ENCODE assay signal across 17 mouse cellular contexts in the genomic region with DNA sequence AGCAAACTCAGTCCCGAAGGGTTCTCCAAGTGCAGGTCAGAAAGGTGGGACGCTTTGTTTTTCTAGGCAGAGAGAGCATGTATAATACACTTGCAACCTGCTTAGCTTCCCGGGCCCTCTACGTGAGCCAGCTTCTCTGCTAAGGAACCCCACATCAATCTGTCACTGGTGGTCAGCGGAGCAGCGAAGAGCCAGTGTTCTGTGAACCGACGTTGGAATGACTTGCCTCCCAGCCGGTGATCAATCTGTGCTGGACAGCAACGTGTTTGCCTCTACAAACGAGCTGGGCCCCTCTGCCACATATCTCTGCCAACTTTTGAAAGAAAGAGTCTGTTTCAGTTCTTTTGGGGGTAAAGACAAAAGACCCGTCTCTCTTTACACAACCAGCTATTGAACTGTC.
DNase-seq lines count a peak whose midpoint lies in the region; ATAC-seq and TF ChIP-seq lines count a peak whose summit lies in the region.
"Had no signal": no experiment of that assay in that cellular context is flagged by ENCODE, and none has a peak within 500 bp of the region (broad histone marks: within the 10 kb centered on the region; RNA-seq: fewer than 3 reads in every experiment).

No protein-coding gene starts in this region.

- H3K4me1 ChIP-seq in forebrain, embryonic 14.5 days (ENCODE audit: control insufficient read depth, insufficient read depth, low read length) = peaks cover 6% of the 10 kb centered on the region; the same call in 1 of the 2 replicates
- peaks cover 4% of the 10 kb centered on the region; the same call in 1 of the 2 replicates for H3K4me1 ChIP-seq in forebrain, embryonic 12.5 days
- peaks cover 9% of the 10 kb centered on the region; the same call in 1 of the 2 replicates for H3K4me1 ChIP-seq in lung, embryonic 14.5 days (ENCODE audit: insufficient read depth)
- no peaks in the 10 kb centered on the region for H3K4me1 ChIP-seq in lung, adult 2 months (ENCODE audit: control insufficient read depth, insufficient read depth, low read length)
- peaks cover 14% of the 10 kb centered on the region; the same call in 1 of the 2 replicates for H3K4me1 ChIP-seq in hindbrain, embryonic 12.5 days
- peaks cover 22% of the 10 kb centered on the region for H3K4me1 ChIP-seq in neural tube, embryonic 12.5 days

- 45% methylated on average over 12 of the region's 12 CpGs for WGBS in forebrain, embryonic 14.5 days
- WGBS in forebrain, embryonic 12.5 days = 48% methylated on average over 12 of the region's 12 CpGs
- WGBS in lung, embryonic 14.5 days = 16% methylated on average over 12 of the region's 12 CpGs
- 62% methylated on average over 12 of the region's 12 CpGs for WGBS in lung, adult 2 months
- 20% methylated on average over 12 of the region's 12 CpGs for WGBS in hindbrain, embryonic 12.5 days
- 4% methylated on average over 12 of the region's 12 CpGs for WGBS in neural tube, embryonic 12.5 days

- peak; percentile 27 for DNase-seq in forebrain, embryonic 14.5 days (ENCODE audit: low spot score)
- DNase-seq in lung, embryonic 14.5 days = peak; percentile 59
- DNase-seq in lung, adult 2 months = no peak
- no peak for DNase-seq in right cerebral cortex, postnatal 36 days (ENCODE audit: low spot score in 2 of 2)
- DNase-seq in gastrocnemius, postnatal 4 days (ENCODE audit: low spot score in 2 of 2) = no peak
- DNase-seq: gastrocnemius, postnatal 25 days; heart, postnatal 36 days; layer of hippocampus, adult 9-11 months; liver; thymus, adult 2 months had no signal

- H3K9ac ChIP-seq in forebrain, embryonic 14.5 days (ENCODE audit: low read length) = no peak overlapping the region
- H3K9ac ChIP-seq in forebrain, embryonic 12.5 days = no peak overlapping the region
- no peak overlapping the region for H3K9ac ChIP-seq in lung, embryonic 14.5 days
- no peak overlapping the region for H3K9ac ChIP-seq in hindbrain, embryonic 12.5 days
- H3K9ac ChIP-seq in neural tube, embryonic 12.5 days = no peak overlapping the region

- no peaks in the 10 kb centered on the region for H3K27me3 ChIP-seq in forebrain, embryonic 14.5 days (replicated peaks; ENCODE audit: control insufficient read depth, insufficient read depth, low read length)
- H3K27me3 ChIP-seq in forebrain, embryonic 12.5 days = no peaks in the 10 kb centered on the region
- no peaks in the 10 kb centered on the region for H3K27me3 ChIP-seq in lung, embryonic 14.5 days (ENCODE audit: insufficient read depth, low read length)
- no peaks in the 10 kb centered on the region for H3K27me3 ChIP-seq in hindbrain, embryonic 12.5 days
- no peaks in the 10 kb centered on the region for H3K27me3 ChIP-seq in neural tube, embryonic 12.5 days (replicated peaks)

- TF ChIP-seq POLR2A in lung, adult 2 months (IDR thresholded peaks at IDR 0.05; ENCODE audit: borderline replicate concordance, extremely low read depth, low read depth, low read length) = no peak

- ATAC-seq in forebrain, embryonic 14.5 days = no peak
- ATAC-seq in forebrain, embryonic 12.5 days (ENCODE audit: low FRiP score) = no peak
- ATAC-seq in lung, embryonic 14.5 days (ENCODE audit: insufficient read depth) = no peak
- ATAC-seq in hindbrain, embryonic 12.5 days (ENCODE audit: low FRiP score) = no peak
- peak; percentile 61 for ATAC-seq in neural tube, embryonic 12.5 days (ENCODE audit: low FRiP score, low read depth)
- ATAC-seq: activated CD4-positive, CD25-positive, alpha-beta regulatory T cell, adult 4 months; forebrain, embryonic 16.5 days; intestine, postnatal 0 days had no signal

- TF ChIP-seq CTCF in lung, embryonic 14.5 days (IDR thresholded peaks at IDR 0.05; ENCODE audit: low read depth) = no peak
- no peak for TF ChIP-seq CTCF in lung, adult 2 months (IDR thresholded peaks at IDR 0.05; ENCODE audit: insufficient read depth, low read length)

- H3K4me3 ChIP-seq in forebrain, embryonic 14.5 days (ENCODE audit: low read depth, low read length) = no peak overlapping the region
- H3K4me3 ChIP-seq in forebrain, embryonic 12.5 days (replicated peaks) = no peak overlapping the region
- no peak overlapping the region for H3K4me3 ChIP-seq in lung, embryonic 14.5 days (ENCODE audit: low read depth, low read length)
- no peak overlapping the region for H3K4me3 ChIP-seq in lung, adult 2 months (replicated peaks; ENCODE audit: extremely low read depth, low read depth, low read length)
- H3K4me3 ChIP-seq in hindbrain, embryonic 12.5 days = no peak overlapping the region
- H3K4me3 ChIP-seq in neural tube, embryonic 12.5 days = no peak overlapping the region

- no peak overlapping the region for H3K27ac ChIP-seq in forebrain, embryonic 14.5 days (ENCODE audit: low read depth, low read length)
- no peak overlapping the region for H3K27ac ChIP-seq in forebrain, embryonic 12.5 days
- no peak overlapping the region for H3K27ac ChIP-seq in lung, embryonic 14.5 days (ENCODE audit: low read depth)
- peak overlapping the region; percentile 36 for H3K27ac ChIP-seq in hindbrain, embryonic 12.5 days
- H3K27ac ChIP-seq in neural tube, embryonic 12.5 days = no peak overlapping the region

- H3K36me3 ChIP-seq in forebrain, embryonic 14.5 days (ENCODE audit: control insufficient read depth, insufficient read depth, low read length) = no peaks in the 10 kb centered on the region
- no peaks in the 10 kb centered on the region for H3K36me3 ChIP-seq in forebrain, embryonic 12.5 days (replicated peaks)
- H3K36me3 ChIP-seq in lung, embryonic 14.5 days (ENCODE audit: insufficient read depth) = no peaks in the 10 kb centered on the region
- H3K36me3 ChIP-seq in hindbrain, embryonic 12.5 days = no peaks in the 10 kb centered on the region
- H3K36me3 ChIP-seq in neural tube, embryonic 12.5 days = no peaks in the 10 kb centered on the region

- no peaks in the 10 kb centered on the region for H3K9me3 ChIP-seq in forebrain, embryonic 14.5 days (replicated peaks; ENCODE audit: control insufficient read depth, low read length)
- H3K9me3 ChIP-seq in forebrain, embryonic 12.5 days = no peaks in the 10 kb centered on the region
- H3K9me3 ChIP-seq in lung, embryonic 14.5 days (ENCODE audit: low read depth, low read length) = no peaks in the 10 kb centered on the region
- no peaks in the 10 kb centered on the region for H3K9me3 ChIP-seq in hindbrain, embryonic 12.5 days (replicated peaks)
- H3K9me3 ChIP-seq in neural tube, embryonic 12.5 days = no peaks in the 10 kb centered on the region

- H3K4me2 ChIP-seq in forebrain, embryonic 14.5 days (ENCODE audit: low read length) = no peak overlapping the region
- no peak overlapping the region for H3K4me2 ChIP-seq in forebrain, embryonic 12.5 days
- no peak overlapping the region for H3K4me2 ChIP-seq in lung, embryonic 14.5 days
- no peak overlapping the region for H3K4me2 ChIP-seq in hindbrain, embryonic 12.5 days (replicated peaks)
- 0 out of 2 replicates have a peak overlapping the region, but pooled peaks have one; percentile 4 for H3K4me2 ChIP-seq in neural tube, embryonic 12.5 days (replicated peaks)
- H3K4me2 ChIP-seq: heart, embryonic 11.5 days had no signal

Comparison
In these comparisons a context has a peak if more than half of its experiments do, and no peak if none do; other contexts are left out.
1. DNase-seq: peak in forebrain, embryonic 14.5 days (single experiment) and lung, embryonic 14.5 days (single experiment); none in lung, adult 2 months (single experiment), right cerebral cortex, postnatal 36 days (0 of 2) and gastrocnemius, postnatal 4 days (0 of 2).